Mouse (Mus musculus) liver, embryonic 16.5 days (tissue): ENCODE results near the gene Jade1. TPM values are rescaled to one million over a fixed set of nuclear protein-coding genes. Genes with fewer than 3 reads are reported as not detected.

Source experiments
- ATAC-seq: fragments of 200-750 bp; cut with Nextera tagmentation; 2 replicates; pipeline ENCODE4 v1.8.0; 2017; ENCODE audit warnings: low read depth, mild to moderate bottlenecking, moderate number of reproducible peaks, moderate library complexity
- H3K27ac ChIP-seq: fragments of 300-500 bp; sonication (generic); 2 replicates; pipeline ENCODE4 v1.5.1; 2014; ENCODE audit warnings: mild to moderate bottlenecking, low read length
- H3K27me3 ChIP-seq: fragments of 300-500 bp; sonication (generic); 2 replicates; pipeline ENCODE4 v1.6.1; 2014; ENCODE audit warnings: low read depth, low read length, mixed read lengths; ENCODE audit not compliant: control insufficient read depth, insufficient read depth
- H3K36me3 ChIP-seq: fragments of 300-500 bp; sonication (generic); 2 replicates; pipeline ENCODE4 v1.6.1; 2014; ENCODE audit warnings: mild to moderate bottlenecking; ENCODE audit not compliant: control insufficient read depth, insufficient read depth
- H3K4me1 ChIP-seq: fragments of 300-500 bp; sonication (generic); 2 replicates; pipeline ENCODE4 v1.6.1; 2014; ENCODE audit warnings: low read depth, low read length, mixed read lengths; ENCODE audit not compliant: control insufficient read depth
- H3K4me2 ChIP-seq: fragments of 300-500 bp; sonication (generic); 2 replicates; pipeline ENCODE4 v1.6.1; 2014; ENCODE audit warnings: low read depth, low read length, mixed read lengths
- H3K4me3 ChIP-seq: fragments of 300-500 bp; sonication (generic); 2 replicates; pipeline ENCODE4 v1.5.1; 2014; ENCODE audit warnings: low read depth, mild to moderate bottlenecking, low read length
- H3K9ac ChIP-seq: fragments of 300-500 bp; sonication (generic); 2 replicates; pipeline ENCODE4 v1.6.1; 2014; ENCODE audit warnings: low read depth, low read length
- H3K9me3 ChIP-seq: fragments of 300-500 bp; sonication (generic); replicated peaks from 2 replicates; pipeline ENCODE4 v1.6.1; 2016; ENCODE audit warnings: low read length; ENCODE audit not compliant: control insufficient read depth
- WGBS: fragments of 180-500 bp; shearing (Covaris S2); extraction: QIAGEN DNeasy Blood & Tissue Kit; methylation state at CpG from one replicate; pipeline ENCODE4 v1.1.7; 2014; ENCODE audit not compliant: insufficient replicate concordance; 5-methylcytosine and 5-hydroxymethylcytosine counted together
- polyA plus RNA-seq: library from polyadenylated mRNA; unstranded; fragments of >200 nt; fragmentation: Nextera tagmentation; extraction: Ambion mirVana; gene quantifications from 2 replicates; pipeline ENCODE4 v1.2.1, GENCODE M21; 2015

Gene Jade1
- polyA plus RNA-seq, 1 experiment from 2014 or later = 6.5 TPM

DNA sequence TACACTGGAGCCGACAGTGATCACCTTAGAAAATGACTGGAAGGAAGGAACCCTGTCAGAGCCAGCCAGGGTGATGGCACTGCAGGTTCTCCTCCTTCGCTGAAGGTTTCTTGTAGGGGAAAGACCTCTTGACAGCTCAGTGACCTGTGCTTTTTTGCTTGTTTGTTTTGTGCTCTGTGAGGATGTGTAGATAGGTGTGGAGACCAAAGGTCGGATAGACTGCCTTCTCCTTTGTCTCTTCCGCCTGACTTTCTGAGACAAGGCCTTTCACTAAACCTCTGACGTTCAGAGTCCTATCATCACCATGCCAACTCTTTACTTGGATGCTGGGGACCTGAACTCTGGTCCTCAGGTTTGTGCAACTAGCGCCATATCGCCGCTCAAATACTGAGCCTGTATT lies 33.0 kb downstream of the Jade1 start:
- Histone ChIP-seq H3K4me1 (peaks cover 12% of the 10 kb centered on the region), H3K4me3 (no peak overlapping the region), H3K27me3 (no peaks in the 10 kb centered on the region), H3K36me3 (peaks cover 12% of the 10 kb centered on the region), H3K4me2 (no peak overlapping the region), H3K27ac (no peak overlapping the region), H3K9me3 (no peaks in the 10 kb centered on the region), H3K9ac (no peak overlapping the region)
- ATAC-seq = no peak
- 72% methylated on average over 8 of the region's 8 CpGs for WGBS

GRCm38 (mm10) chr3:41589246-41589914 lies 33.8 kb downstream of the Jade1 start:
- Histone ChIP-seq H3K4me2 (no peak overlapping the region), H3K4me1 (peaks cover 17% of the 10 kb centered on the region), H3K27ac (no peak overlapping the region), H3K9me3 (no peaks in the 10 kb centered on the region), H3K4me3 (no peak overlapping the region), H3K36me3 (peaks cover 19% of the 10 kb centered on the region), H3K9ac (no peak overlapping the region), H3K27me3 (no peaks in the 10 kb centered on the region)
- 83% methylated on average over 19 of the region's 19 CpGs for WGBS
- no peak for ATAC-seq

GRCm38 (mm10) chr3:41589988-41590387 lies 34.5 kb downstream of the Jade1 start:
- H3K4me2 ChIP-seq = no peak overlapping the region
- WGBS = 84% methylated on average over 4 of the region's 4 CpGs
- no peak overlapping the region for H3K27ac ChIP-seq
- no peak overlapping the region for H3K4me3 ChIP-seq
- H3K9ac ChIP-seq = no peak overlapping the region
- H3K4me1 ChIP-seq = peaks cover 17% of the 10 kb centered on the region
- no peak for ATAC-seq
- H3K9me3 ChIP-seq = no peaks in the 10 kb centered on the region
- peaks cover 19% of the 10 kb centered on the region for H3K36me3 ChIP-seq
- H3K27me3 ChIP-seq = no peaks in the 10 kb centered on the region

- Histone ChIP-seq H3K9ac (no peak overlapping the region), H3K4me2 (no peak overlapping the region), H3K27ac (no peak overlapping the region), H3K36me3 (peaks cover 24% of the 10 kb centered on the region), H3K4me1 (peaks cover 17% of the 10 kb centered on the region), H3K9me3 (no peaks in the 10 kb centered on the region), H3K4me3 (no peak overlapping the region), H3K27me3 (no peaks in the 10 kb centered on the region)
- ATAC-seq = peak; percentile 71
- WGBS = 72% methylated on average over 20 of the region's 20 CpGs
Measured at GRCm38 (mm10) chr3:41590695-41591559, 35.4 kb downstream of the Jade1 start.

DNA sequence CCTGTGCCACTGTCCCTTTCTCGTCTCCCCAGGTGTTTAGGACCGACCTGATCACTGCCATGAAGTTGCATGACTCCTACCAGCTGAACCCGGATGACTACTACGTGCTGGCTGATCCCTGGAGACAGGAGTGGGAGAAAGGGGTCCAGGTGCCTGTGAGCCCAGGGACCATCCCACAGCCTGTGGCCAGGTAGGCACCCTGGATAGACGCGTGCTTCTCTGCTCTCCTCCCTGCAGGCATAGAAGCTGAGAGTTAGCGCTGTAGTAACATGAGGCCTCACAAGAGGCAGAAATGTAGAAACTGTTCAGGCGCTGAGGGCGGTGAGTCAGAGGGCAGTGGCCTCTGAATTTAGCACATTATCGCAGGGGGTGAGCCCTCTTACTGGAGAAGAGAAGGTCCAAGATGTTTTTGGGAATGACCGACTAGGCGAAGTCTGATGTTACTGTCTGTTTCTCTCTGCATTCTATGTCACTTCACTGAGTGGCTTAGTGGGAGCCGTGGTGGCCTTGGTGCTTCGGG lies 36.2 kb downstream of the Jade1 start:
- Histone ChIP-seq H3K9ac (no peak overlapping the region), H3K4me2 (no peak overlapping the region), H3K9me3 (no peaks in the 10 kb centered on the region), H3K27ac (no peak overlapping the region), H3K4me1 (peaks cover 14% of the 10 kb centered on the region), H3K4me3 (no peak overlapping the region), H3K36me3 (peaks cover 29% of the 10 kb centered on the region), H3K27me3 (no peaks in the 10 kb centered on the region)
- 85% methylated on average over 14 of the region's 14 CpGs for WGBS
- no peak for ATAC-seq

DNA sequence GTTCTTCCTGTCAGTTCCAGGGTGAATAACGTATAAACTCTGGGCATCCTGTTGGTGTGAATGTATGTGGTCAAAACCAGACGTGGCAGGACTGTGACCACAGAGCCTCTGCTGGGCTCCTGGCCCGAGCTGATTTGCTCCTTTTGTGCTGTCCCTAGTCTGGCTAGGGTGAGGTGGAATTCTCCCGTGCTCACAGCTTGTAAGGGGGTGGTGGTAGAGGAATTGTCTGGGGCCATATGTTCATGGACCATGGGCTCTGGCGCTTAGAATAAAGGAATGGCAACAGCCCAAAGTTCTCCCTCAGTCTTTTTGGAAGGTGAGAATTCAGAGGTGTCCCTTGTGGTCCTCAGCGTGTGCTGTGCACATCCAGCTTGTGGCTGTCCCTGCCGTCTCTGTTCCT lies 37.3 kb downstream of the Jade1 start:
- Histone ChIP-seq H3K27me3 (no peaks in the 10 kb centered on the region), H3K9ac (no peak overlapping the region), H3K4me3 (no peak overlapping the region), H3K9me3 (no peaks in the 10 kb centered on the region), H3K4me2 (no peak overlapping the region), H3K27ac (no peak overlapping the region), H3K36me3 (peaks cover 38% of the 10 kb centered on the region), H3K4me1 (peaks cover 9% of the 10 kb centered on the region)
- WGBS = 60% methylated on average over 7 of the region's 7 CpGs
- ATAC-seq = no peak

GRCm38 (mm10) chr3:41594097-41594879 lies 38.8 kb downstream of the Jade1 start:
- 78% methylated on average over 9 of the region's 9 CpGs for WGBS

DNA sequence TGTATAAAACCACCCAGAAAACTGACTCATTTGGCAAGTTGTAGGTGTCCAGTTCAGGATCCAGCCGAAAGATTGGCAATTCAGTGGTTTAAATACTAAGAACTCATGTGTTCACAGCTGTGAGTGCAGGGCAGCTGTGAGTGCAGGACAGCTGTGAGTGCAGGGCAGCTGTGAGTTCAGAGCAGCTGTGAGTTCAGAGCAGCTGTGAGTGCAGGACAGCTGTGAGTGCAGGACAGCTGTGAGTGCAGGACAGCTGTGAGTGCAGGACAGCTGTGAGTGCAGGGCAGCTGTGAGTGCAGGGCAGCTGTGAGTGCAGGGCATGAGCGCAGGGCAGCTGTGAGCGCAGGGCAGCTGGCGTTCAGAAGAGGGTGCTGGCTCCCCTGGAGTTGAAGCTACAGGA lies 39.5 kb downstream of the Jade1 start:
- peaks cover 7% of the 10 kb centered on the region for H3K4me1 ChIP-seq
- H3K36me3 ChIP-seq = peaks cover 43% of the 10 kb centered on the region
- no peaks in the 10 kb centered on the region for H3K27me3 ChIP-seq
- no peak overlapping the region for H3K4me2 ChIP-seq
- 89% methylated on average over 4 of the region's 4 CpGs for WGBS
- ATAC-seq = no peak
- H3K9me3 ChIP-seq = no peaks in the 10 kb centered on the region
- H3K27ac ChIP-seq = peak overlapping the region; percentile 43; the same call in 1 of the 2 replicates
- H3K9ac ChIP-seq = no peak overlapping the region
- no peak overlapping the region for H3K4me3 ChIP-seq

More at GRCm38 (mm10) chr3:41594097-41594879, 38.8 kb downstream of the Jade1 start:
- Histone ChIP-seq H3K9me3 (no peaks in the 10 kb centered on the region), H3K9ac (no peak overlapping the region), H3K4me2 (no peak overlapping the region), H3K4me3 (no peak overlapping the region), H3K36me3 (peaks cover 41% of the 10 kb centered on the region), H3K27ac (0 out of 2 replicates have a peak overlapping the region, but pooled peaks have one; percentile 17), H3K27me3 (no peaks in the 10 kb centered on the region), H3K4me1 (peaks cover 7% of the 10 kb centered on the region)
- peak; percentile 69 for ATAC-seq
